Mouse (Mus musculus) midbrain, embryonic 12.5 days (tissue): ENCODE measurements at regions not wholly inside any gene's neighbourhood (a gene's known extent, or its start where the extent isn't known, plus 50 kb on each side); places are given as distances from the start of the nearest gene placed in this dataset.
"Not testable (repeated sequence)": the region's sequence is repeated elsewhere in the genome, so short reads cannot be mapped to it uniquely, and the experiment has no call there.

Source experiments
- ATAC-seq: fragments of 200-750 bp; cut with Nextera tagmentation; 2 replicates; pipeline ENCODE4 v1.8.0; 2017; ENCODE audit warnings: low read depth, moderate TSS enrichment, moderate library complexity; ENCODE audit not compliant: low FRiP score
- H3K27ac ChIP-seq: fragments of 300-500 bp; sonication (generic); replicated peaks from 2 replicates; pipeline ENCODE4 v1.5.1; 2016; ENCODE audit warnings: mild to moderate bottlenecking
- H3K27me3 ChIP-seq: fragments of 300-500 bp; sonication (generic); 2 replicates; pipeline ENCODE4 v1.6.1; 2016; ENCODE audit warnings: mild to moderate bottlenecking
- H3K36me3 ChIP-seq: fragments of 300-500 bp; sonication (generic); 2 replicates; pipeline ENCODE4 v1.6.1; 2016
- H3K4me1 ChIP-seq: fragments of 300-500 bp; sonication (generic); 2 replicates; pipeline ENCODE4 v1.6.1; 2016
- H3K4me2 ChIP-seq: fragments of 300-500 bp; sonication (generic); replicated peaks from 2 replicates; pipeline ENCODE4 v1.6.1; 2016; ENCODE audit warnings: mild to moderate bottlenecking, moderate library complexity
- H3K4me3 ChIP-seq: fragments of 300-500 bp; sonication (generic); 2 replicates; pipeline ENCODE4 v1.5.1; 2016; ENCODE audit warnings: mild to moderate bottlenecking
- H3K9ac ChIP-seq: fragments of 300-500 bp; sonication (generic); replicated peaks from 2 replicates; pipeline ENCODE4 v1.6.1; 2016; ENCODE audit warnings: mild to moderate bottlenecking, moderate library complexity
- H3K9me3 ChIP-seq: fragments of 300-500 bp; sonication (generic); 2 replicates; pipeline ENCODE4 v1.6.1; 2016; ENCODE audit warnings: mild to moderate bottlenecking
- WGBS: fragments of 180-500 bp; shearing (Covaris S2); methylation state at CpG from one replicate; pipeline ENCODE4 v1.1.7; 2016; 5-methylcytosine and 5-hydroxymethylcytosine counted together

GRCm38 (mm10) chr3:152040751-152041150 is 125.3 kb downstream of the Gipc2 start:
- Histone ChIP-seq H3K4me2 (no peak overlapping the region), H3K36me3 (no peaks in the 10 kb centered on the region), H3K27ac (no peak overlapping the region), H3K4me3 (no peak overlapping the region), H3K9me3 (no peaks in the 10 kb centered on the region), H3K9ac (no peak overlapping the region), H3K4me1 (no peaks in the 10 kb centered on the region), H3K27me3 (no peaks in the 10 kb centered on the region)
- 89% methylated on average over 5 of the region's 5 CpGs for WGBS
- ATAC-seq: no peak

GRCm38 (mm10) chr3:152036819-152037218 is 129.2 kb downstream of the Gipc2 start:
- not testable (repeated sequence) for H3K9me3 ChIP-seq, H3K4me2 ChIP-seq, H3K4me3 ChIP-seq, H3K27me3 ChIP-seq, H3K27ac ChIP-seq, H3K36me3 ChIP-seq, H3K9ac ChIP-seq, H3K4me1 ChIP-seq, ATAC-seq
- 90% methylated on average over 5 of the region's 5 CpGs for WGBS

DNA sequence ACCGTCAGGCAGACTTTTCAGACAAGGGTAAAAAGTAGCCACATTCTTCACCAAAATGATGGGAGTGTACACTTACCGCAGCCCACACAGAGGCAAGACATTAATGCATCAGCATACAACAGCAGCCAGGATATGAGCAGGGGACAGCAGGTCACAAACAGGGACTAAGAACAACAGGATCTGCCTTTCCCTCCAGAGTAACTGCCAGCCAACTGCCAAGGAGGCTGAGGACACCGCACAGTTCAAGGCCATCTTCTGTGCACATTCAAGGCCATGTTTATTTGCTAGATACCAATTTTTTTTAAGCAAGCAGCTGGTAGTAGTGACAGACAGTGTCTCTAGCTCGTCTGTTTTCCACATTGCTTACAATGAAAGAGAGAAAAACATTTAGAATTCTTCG is 130.6 kb downstream of the Gipc2 start:
- Histone ChIP-seq H3K27ac (no peak overlapping the region), H3K4me3 (no peak overlapping the region), H3K27me3 (no peaks in the 10 kb centered on the region), H3K36me3 (no peaks in the 10 kb centered on the region), H3K9ac (no peak overlapping the region), H3K4me1 (no peaks in the 10 kb centered on the region), H3K4me2 (no peak overlapping the region), H3K9me3 (no peaks in the 10 kb centered on the region)
- ATAC-seq: no peak
- WGBS: 82% methylated on average over 5 of the region's 5 CpGs

DNA sequence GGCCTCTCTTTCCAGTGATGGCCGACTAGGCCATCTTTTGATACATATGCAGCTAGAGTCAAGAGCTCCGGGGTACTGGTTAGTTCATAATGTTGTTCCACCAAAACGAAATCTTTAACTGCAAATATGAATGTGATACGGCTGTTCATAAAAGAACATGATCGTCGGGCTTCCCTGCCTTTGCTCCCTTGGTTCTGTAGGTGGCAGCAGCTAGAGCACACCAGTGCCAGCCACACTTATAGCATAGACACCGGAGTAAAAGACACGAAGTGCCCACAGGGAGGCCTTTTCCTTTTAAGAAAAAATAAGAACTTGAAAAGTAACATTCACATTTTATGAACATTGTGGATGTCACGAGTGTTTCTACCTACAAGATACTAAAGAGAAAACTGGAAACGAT is 131.3 kb downstream of the Gipc2 start:
- H3K9ac ChIP-seq: no peak overlapping the region
- no peaks in the 10 kb centered on the region for H3K9me3 ChIP-seq
- H3K4me1 ChIP-seq: no peaks in the 10 kb centered on the region
- no peak overlapping the region for H3K4me3 ChIP-seq
- 87% methylated on average over 10 of the region's 10 CpGs for WGBS
- H3K27me3 ChIP-seq: no peaks in the 10 kb centered on the region
- no peak overlapping the region for H3K4me2 ChIP-seq
- no peaks in the 10 kb centered on the region for H3K36me3 ChIP-seq
- no peak overlapping the region for H3K27ac ChIP-seq
- ATAC-seq: no peak

DNA sequence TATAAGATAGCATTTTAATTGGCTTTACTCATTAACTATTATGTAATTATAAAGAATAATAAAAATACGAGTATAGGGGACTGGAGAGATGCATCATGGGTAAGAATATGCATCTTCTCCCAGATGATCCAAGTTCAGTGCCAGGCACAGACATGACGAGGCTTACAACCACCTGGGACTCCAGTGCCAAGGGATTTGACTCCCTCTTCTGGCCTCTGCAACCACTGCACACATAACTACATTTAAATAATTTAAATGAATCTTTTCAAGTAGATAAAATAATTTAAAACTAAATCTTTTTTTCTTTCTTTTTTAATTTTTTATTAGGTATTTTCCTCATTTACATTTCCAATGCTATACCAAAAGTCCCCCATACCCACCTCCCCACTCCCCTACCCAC is 131.8 kb downstream of the Gipc2 start:
- no peak for ATAC-seq
- no peak overlapping the region for H3K4me3 ChIP-seq
- no peaks in the 10 kb centered on the region for H3K4me1 ChIP-seq
- H3K27ac ChIP-seq: no peak overlapping the region
- 80% methylated on average over 2 of the region's 2 CpGs for whole genome bisulfite sequencing
- no peaks in the 10 kb centered on the region for H3K36me3 ChIP-seq
- H3K27me3 ChIP-seq: no peaks in the 10 kb centered on the region
- H3K9me3 ChIP-seq: no peaks in the 10 kb centered on the region
- H3K9ac ChIP-seq: no peak overlapping the region
- no peak overlapping the region for H3K4me2 ChIP-seq

GRCm38 (mm10) chr3:152032663-152033318 is 133.2 kb downstream of the Gipc2 start:
- H3K9ac ChIP-seq: no peak overlapping the region
- no peak for ATAC-seq
- no peak overlapping the region for H3K27ac ChIP-seq
- H3K36me3 ChIP-seq: no peaks in the 10 kb centered on the region
- H3K4me1 ChIP-seq: no peaks in the 10 kb centered on the region
- H3K4me2 ChIP-seq: no peak overlapping the region
- H3K4me3 ChIP-seq: no peak overlapping the region
- no peaks in the 10 kb centered on the region for H3K27me3 ChIP-seq
- WGBS: 81% methylated on average over 3 of the region's 3 CpGs
- H3K9me3 ChIP-seq: no peaks in the 10 kb centered on the region

DNA sequence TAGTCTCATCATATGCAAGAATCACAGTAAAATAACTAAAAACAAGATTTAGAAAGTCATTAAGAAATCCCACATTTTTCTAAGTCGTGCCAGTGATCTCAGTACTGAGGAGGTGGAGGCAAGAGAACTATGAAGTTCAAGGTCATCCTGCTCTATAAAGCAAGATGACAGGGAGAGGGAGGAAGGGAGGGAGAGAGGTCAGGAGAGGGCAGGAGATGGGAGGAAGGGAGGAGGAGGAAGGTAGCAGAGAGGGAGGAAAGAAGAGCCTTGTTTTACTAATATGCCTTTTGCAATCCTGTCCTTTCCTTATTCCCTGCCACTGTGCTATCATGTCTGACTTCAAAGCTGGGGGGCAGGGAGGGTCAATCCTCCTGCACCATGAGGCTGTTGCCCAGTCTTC is 137.3 kb downstream of the Gipc2 start:
- WGBS: 83% methylated on average over 1 of the region's 1 CpGs
- no peak for ATAC-seq

GRCm38 (mm10) chr3:152026034-152026433 is 140.0 kb downstream of the Gipc2 start:
- Histone ChIP-seq H3K27me3 (no peaks in the 10 kb centered on the region), H3K4me3 (no peak overlapping the region), H3K9me3 (no peaks in the 10 kb centered on the region), H3K4me2 (no peak overlapping the region), H3K27ac (no peak overlapping the region), H3K36me3 (no peaks in the 10 kb centered on the region), H3K9ac (no peak overlapping the region), H3K4me1 (no peaks in the 10 kb centered on the region)
- no peak for ATAC-seq
- 94% methylated on average over 4 of the region's 4 CpGs for WGBS

More for the DNA sequence above, 137.3 kb downstream of the Gipc2 start:
- Histone ChIP-seq H3K4me1 (no peaks in the 10 kb centered on the region), H3K27ac (no peak overlapping the region), H3K4me2 (no peak overlapping the region), H3K9me3 (no peaks in the 10 kb centered on the region), H3K9ac (no peak overlapping the region), H3K27me3 (no peaks in the 10 kb centered on the region), H3K36me3 (no peaks in the 10 kb centered on the region), H3K4me3 (no peak overlapping the region)

- no peak for ATAC-seq
- Histone ChIP-seq H3K36me3 (no peaks in the 10 kb centered on the region), H3K27me3 (no peaks in the 10 kb centered on the region), H3K4me1 (no peaks in the 10 kb centered on the region), H3K4me2 (no peak overlapping the region), H3K9me3 (no peaks in the 10 kb centered on the region), H3K9ac (no peak overlapping the region), H3K27ac (no peak overlapping the region), H3K4me3 (no peak overlapping the region)
- WGBS: 91% methylated on average over 8 of the region's 8 CpGs
Observed at GRCm38 (mm10) chr3:152025122-152025521, 140.9 kb downstream of the Gipc2 start.

DNA sequence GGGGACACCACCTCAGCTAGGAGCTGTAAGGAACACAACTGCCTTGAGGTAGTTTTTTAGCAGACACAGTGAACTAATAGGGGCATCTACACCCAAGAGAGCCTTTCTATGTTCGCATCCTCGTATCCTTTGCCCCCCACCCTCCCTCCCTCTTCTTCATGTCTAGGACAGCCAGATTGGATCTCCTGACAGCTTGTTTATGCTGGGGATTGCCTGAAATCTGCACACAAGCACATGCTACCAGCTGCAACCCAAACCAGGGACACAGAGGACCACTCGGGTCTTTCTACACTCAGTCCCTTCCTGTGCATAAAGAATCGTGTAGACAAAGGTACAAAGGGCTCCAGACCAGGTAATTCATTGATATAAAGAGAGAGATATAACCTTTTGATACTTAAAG is 159.3 kb downstream of the Gipc2 start:
- no peaks in the 10 kb centered on the region for H3K9me3 ChIP-seq
- ATAC-seq: no peak
- H3K4me3 ChIP-seq: no peak overlapping the region
- no peaks in the 10 kb centered on the region for H3K36me3 ChIP-seq
- no peak overlapping the region for H3K9ac ChIP-seq
- WGBS: 93% methylated on average over 4 of the region's 4 CpGs
- no peaks in the 10 kb centered on the region for H3K27me3 ChIP-seq
- H3K4me1 ChIP-seq: no peaks in the 10 kb centered on the region
- H3K4me2 ChIP-seq: no peak overlapping the region
- H3K27ac ChIP-seq: no peak overlapping the region

- ATAC-seq: no peak
- 83% methylated on average over 3 of the region's 3 CpGs for WGBS
- no peaks in the 10 kb centered on the region for H3K36me3 ChIP-seq
Observed at GRCm38 (mm10) chr3:152005366-152006025, 160.5 kb downstream of the Gipc2 start.

GRCm38 (mm10) chr3:152004411-152004955 is 161.5 kb downstream of the Gipc2 start:
- 95% methylated on average over 7 of the region's 7 CpGs for WGBS
- Histone ChIP-seq H3K4me2 (no peak overlapping the region), H3K9me3 (no peaks in the 10 kb centered on the region), H3K4me3 (no peak overlapping the region), H3K27ac (no peak overlapping the region), H3K27me3 (no peaks in the 10 kb centered on the region), H3K9ac (no peak overlapping the region), H3K36me3 (no peaks in the 10 kb centered on the region), H3K4me1 (no peaks in the 10 kb centered on the region)
- no peak for ATAC-seq

More at GRCm38 (mm10) chr3:152005366-152006025, 160.5 kb downstream of the Gipc2 start:
- H3K4me1 ChIP-seq: no peaks in the 10 kb centered on the region
- no peak overlapping the region for H3K27ac ChIP-seq
- no peaks in the 10 kb centered on the region for H3K27me3 ChIP-seq
- H3K4me3 ChIP-seq: no peak overlapping the region
- H3K4me2 ChIP-seq: no peak overlapping the region
- H3K9ac ChIP-seq: no peak overlapping the region
- H3K9me3 ChIP-seq: no peaks in the 10 kb centered on the region
